Mouse (Mus musculus) stomach, embryonic 16.5 days (tissue): ENCODE measurements around the gene Cdh13. TPM values are rescaled to one million over a fixed set of nuclear protein-coding genes. Genes with fewer than 3 reads are reported as not detected.

Source experiments
- ATAC-seq: fragments of 200-750 bp; cut with Nextera tagmentation; 2 replicates; pipeline ENCODE4 v1.8.0; 2017; ENCODE audit warnings: moderate number of reproducible peaks, moderate TSS enrichment; ENCODE audit not compliant: insufficient read depth, low FRiP score
- H3K27ac ChIP-seq: fragments of 300-500 bp; sonication (generic); 2 replicates; pipeline ENCODE4 v1.5.1; 2014; ENCODE audit warnings: low read length
- H3K27me3 ChIP-seq: fragments of 300-500 bp; sonication (generic); 2 replicates; pipeline ENCODE4 v1.6.1; 2014; ENCODE audit warnings: low read length, control low read depth, mixed read lengths; ENCODE audit not compliant: control insufficient read depth, insufficient read depth
- H3K36me3 ChIP-seq: fragments of 300-500 bp; sonication (generic); 2 replicates; pipeline ENCODE4 v1.6.1; 2014; ENCODE audit warnings: low read length; ENCODE audit not compliant: control insufficient read depth, insufficient read depth
- H3K4me1 ChIP-seq: fragments of 300-500 bp; sonication (generic); 2 replicates; pipeline ENCODE4 v1.6.1; 2014; ENCODE audit warnings: low read length, control low read depth, mixed read lengths; ENCODE audit not compliant: control insufficient read depth, insufficient read depth
- H3K4me2 ChIP-seq: fragments of 300-500 bp; sonication (generic); 2 replicates; pipeline ENCODE4 v1.6.1; 2014; ENCODE audit warnings: low read depth, low read length, mixed read lengths
- H3K4me3 ChIP-seq: fragments of 300-500 bp; sonication (generic); replicated peaks from 2 replicates; pipeline ENCODE4 v1.5.1; 2014; ENCODE audit warnings: mild to moderate bottlenecking, low read length
- H3K9ac ChIP-seq: fragments of 300-500 bp; sonication (generic); 2 replicates; pipeline ENCODE4 v1.6.1; 2014; ENCODE audit warnings: low read length
- H3K9me3 ChIP-seq: fragments of 300-500 bp; sonication (generic); replicated peaks from 2 replicates; pipeline ENCODE4 v1.6.1; 2016; ENCODE audit warnings: low read length, control low read depth; ENCODE audit not compliant: control insufficient read depth
- WGBS: fragments of 180-500 bp; shearing (Covaris S2); extraction: QIAGEN DNeasy Blood & Tissue Kit; methylation state at CpG from one replicate; pipeline ENCODE4 v1.1.7; 2014; 5-methylcytosine and 5-hydroxymethylcytosine counted together
- polyA plus RNA-seq: library from polyadenylated mRNA; unstranded; fragments of >200 nt; fragmentation: Nextera tagmentation; extraction: Ambion mirVana; gene quantifications from 2 replicates; pipeline ENCODE4 v1.2.1, GENCODE M21; 2015

Gene Cdh13
- polyA plus RNA-seq = 19.9 and 20.4 TPM in 2 replicates

DNA sequence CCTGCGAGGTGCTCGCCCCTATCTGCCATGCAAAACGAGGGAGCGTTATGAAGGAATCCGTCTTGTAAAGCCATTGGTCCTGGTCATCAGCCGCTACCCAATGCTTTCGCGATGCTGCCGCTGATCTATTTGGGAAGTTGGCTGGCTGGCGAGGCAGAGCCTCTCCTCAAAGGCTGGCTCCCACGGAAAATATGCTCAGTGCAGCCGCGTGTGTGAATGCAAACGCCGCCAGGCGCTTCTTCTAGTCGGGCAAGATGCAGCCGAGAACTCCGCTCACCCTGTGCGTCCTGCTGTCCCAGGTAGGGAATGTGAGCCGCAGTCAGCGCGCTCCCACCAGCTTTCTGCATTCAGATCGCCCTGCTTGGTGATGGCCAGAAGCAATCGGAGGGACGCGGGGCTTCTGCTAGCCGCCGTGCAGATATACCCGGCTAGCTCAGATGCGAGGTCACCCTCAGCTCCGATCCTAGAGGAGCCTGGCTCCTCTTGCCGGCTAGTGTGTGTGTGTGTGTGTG lies at the start of gene Cdh13:
Gene Cdh13, plus strand, starts transcription at position 134 of the 512 bp plus-strand sequence.
- Histone ChIP-seq H3K9ac (peak within 1 kb of the TSS; percentile 82), H3K27ac (peak within 1 kb of the TSS; percentile 69; the same call in 1 of the 2 replicates), H3K4me3 (peak within 1 kb of the TSS; percentile 57), H3K4me1 (0 out of 2 replicates have a peak, but pooled peaks cover 7% of the 10 kb centered on the region), H3K36me3 (no peaks in the 10 kb centered on the region), H3K9me3 (no peaks in the 10 kb centered on the region), H3K4me2 (peak within 1 kb of the TSS; percentile 88), H3K27me3 (peaks cover 14% of the 10 kb centered on the region; the same call in 1 of the 2 replicates)
- under 1% methylated on average over 33 of the region's 33 CpGs for WGBS
- peak; percentile 11; the same call in 1 of the 2 replicates for ATAC-seq

DNA sequence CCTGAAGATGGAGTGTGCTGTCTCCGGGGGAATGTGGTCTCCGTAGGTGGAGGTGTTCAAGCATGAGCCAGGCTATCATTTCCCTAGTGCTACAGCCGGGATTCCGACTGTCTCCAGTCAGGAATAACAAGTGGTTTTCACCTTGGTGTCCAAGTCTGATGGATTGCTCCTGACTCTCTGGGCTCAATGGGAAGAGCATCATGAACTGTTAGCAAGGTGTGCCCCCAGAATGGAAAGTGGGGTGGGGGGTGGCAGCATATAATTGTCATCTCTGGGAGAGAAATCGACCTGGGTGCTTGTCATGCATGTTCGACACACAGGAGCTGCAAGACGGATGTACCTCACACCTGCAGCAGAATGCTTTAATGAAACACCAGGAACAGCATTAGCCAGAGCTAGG lies 47.9 kb upstream of the Cdh13 start:
- WGBS = 81% methylated on average over 7 of the region's 7 CpGs

DNA sequence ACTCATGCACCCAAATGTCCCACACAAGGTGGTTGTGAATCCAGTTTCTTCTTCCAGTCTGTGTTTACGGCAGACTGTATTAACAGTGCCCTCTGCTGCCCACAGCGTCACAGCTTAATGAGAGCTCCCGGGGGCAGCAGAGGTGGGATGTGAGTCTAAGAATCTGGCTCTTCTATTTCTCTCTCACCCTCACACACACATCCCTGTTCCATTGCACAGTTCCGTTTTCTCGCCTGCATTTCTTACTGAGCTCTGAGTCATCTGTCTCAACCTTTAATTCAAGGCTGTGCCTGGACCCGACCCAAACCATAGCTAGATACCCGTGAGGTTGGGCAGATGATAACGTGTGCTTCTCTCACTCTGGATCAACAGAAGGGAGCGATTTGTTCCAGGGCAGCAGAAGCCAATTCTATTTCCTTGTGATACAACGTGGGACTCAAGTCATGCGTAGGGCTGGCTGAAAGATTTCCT lies 46.3 kb upstream of the Cdh13 start:
- no peak for ATAC-seq
- Histone ChIP-seq H3K4me2 (no peak overlapping the region), H3K27ac (no peak overlapping the region), H3K4me3 (no peak overlapping the region), H3K4me1 (no peaks in the 10 kb centered on the region), H3K9me3 (no peaks in the 10 kb centered on the region), H3K36me3 (no peaks in the 10 kb centered on the region), H3K9ac (no peak overlapping the region), H3K27me3 (no peaks in the 10 kb centered on the region)
- 70% methylated on average over 11 of the region's 11 CpGs for WGBS

More for the DNA sequence above, 47.9 kb upstream of the Cdh13 start:
- Histone ChIP-seq H3K4me2 (no peak overlapping the region), H3K9me3 (no peaks in the 10 kb centered on the region), H3K36me3 (no peaks in the 10 kb centered on the region), H3K27me3 (no peaks in the 10 kb centered on the region), H3K27ac (no peak overlapping the region), H3K4me1 (no peaks in the 10 kb centered on the region), H3K4me3 (no peak overlapping the region), H3K9ac (no peak overlapping the region)
- no peak for ATAC-seq

DNA sequence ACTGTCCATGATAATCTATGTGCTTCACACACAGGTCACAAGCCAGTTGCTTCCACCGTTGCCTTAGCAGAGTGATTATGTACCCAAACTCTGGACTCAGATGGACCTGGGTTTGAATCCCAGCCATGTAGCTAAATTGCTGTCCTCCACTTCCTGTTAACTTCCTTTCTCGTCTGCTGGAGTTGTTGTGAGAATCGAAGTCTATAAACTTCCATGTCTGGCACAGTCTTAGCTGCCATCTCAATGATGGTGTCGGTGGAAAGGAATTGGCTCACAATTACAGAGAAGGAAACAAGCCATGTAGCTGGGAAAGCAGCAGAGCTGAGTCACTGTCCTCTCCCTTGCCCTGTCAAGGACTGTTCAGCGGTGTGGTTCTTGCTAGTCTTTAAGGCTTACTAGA lies 45.4 kb upstream of the Cdh13 start:
- Histone ChIP-seq H3K4me2 (no peak overlapping the region), H3K4me3 (no peak overlapping the region), H3K27ac (no peak overlapping the region), H3K4me1 (no peaks in the 10 kb centered on the region), H3K9ac (no peak overlapping the region), H3K36me3 (no peaks in the 10 kb centered on the region), H3K27me3 (no peaks in the 10 kb centered on the region), H3K9me3 (no peaks in the 10 kb centered on the region)
- 79% methylated on average over 5 of the region's 5 CpGs for WGBS
- no peak for ATAC-seq

DNA sequence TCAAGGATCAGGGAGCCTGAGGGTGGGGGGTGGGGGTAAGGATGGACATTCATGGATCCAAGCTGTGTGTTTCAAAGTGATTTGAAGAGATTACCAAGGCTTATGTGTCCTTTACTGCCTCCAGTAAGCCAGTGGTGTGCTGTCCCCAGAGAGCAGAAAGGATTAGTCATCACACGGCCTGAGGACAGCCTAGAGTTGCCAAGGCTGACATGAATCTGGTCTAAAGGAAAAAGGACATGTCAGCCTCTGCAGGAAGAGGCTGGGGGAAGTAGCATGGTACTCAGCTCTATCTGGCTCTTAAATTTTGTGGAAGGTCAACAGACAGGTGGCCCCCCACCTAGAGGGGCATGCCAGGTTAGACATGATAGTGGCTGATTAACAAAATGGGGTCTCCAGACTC lies 44.3 kb upstream of the Cdh13 start:
- Histone ChIP-seq H3K27me3 (no peaks in the 10 kb centered on the region), H3K4me1 (no peaks in the 10 kb centered on the region), H3K9ac (no peak overlapping the region), H3K4me3 (no peak overlapping the region), H3K9me3 (no peaks in the 10 kb centered on the region), H3K4me2 (no peak overlapping the region), H3K36me3 (no peaks in the 10 kb centered on the region), H3K27ac (no peak overlapping the region)
- WGBS = 50% methylated on average over 1 of the region's 1 CpGs
- ATAC-seq = no peak

DNA sequence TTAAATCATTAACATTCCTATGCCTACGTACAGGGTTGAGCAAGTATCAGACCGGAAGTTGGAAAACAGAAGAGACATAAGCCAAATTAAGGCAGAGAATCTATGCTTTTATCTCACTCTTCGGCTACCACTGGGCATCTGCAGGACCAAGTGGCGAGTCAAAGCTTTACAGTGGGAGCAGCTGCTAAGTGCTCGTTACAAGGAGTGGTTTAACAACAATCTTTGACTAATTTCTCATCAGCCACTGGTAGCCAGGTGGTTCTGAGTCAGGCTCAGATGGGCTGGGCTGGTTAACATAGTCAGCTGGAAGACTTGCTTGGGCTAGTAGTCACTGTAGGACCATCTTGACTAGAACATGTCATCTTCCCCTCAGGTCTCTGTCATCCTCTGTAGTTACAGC lies 34.2 kb upstream of the Cdh13 start:
- Histone ChIP-seq H3K4me2 (no peak overlapping the region), H3K4me3 (no peak overlapping the region), H3K4me1 (no peaks in the 10 kb centered on the region), H3K9me3 (no peaks in the 10 kb centered on the region), H3K27me3 (no peaks in the 10 kb centered on the region), H3K9ac (no peak overlapping the region), H3K36me3 (no peaks in the 10 kb centered on the region), H3K27ac (no peak overlapping the region)
- no peak for ATAC-seq
- WGBS = 76% methylated on average over 5 of the region's 5 CpGs

DNA sequence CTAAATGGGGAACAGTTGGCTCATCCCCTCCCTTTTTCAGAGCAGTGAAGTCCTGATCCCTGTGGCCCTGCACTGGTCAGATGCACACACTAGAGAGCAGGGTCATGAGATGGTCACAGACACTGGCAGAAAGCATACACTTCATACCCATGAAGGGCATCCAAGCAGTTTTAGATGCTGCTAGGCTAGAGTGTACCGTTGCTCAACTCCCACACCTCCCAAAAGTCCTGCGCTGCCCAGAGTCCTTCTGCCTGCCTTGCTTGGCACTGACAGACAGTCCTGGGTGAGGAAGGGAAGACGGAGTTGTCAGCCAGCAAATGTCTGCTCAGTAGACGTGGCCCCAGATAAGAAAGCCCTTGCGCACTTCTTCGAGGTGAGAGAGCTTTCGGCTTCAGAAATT lies 33.6 kb upstream of the Cdh13 start:
- no peaks in the 10 kb centered on the region for H3K4me1 ChIP-seq
- 79% methylated on average over 7 of the region's 7 CpGs for WGBS
- H3K27ac ChIP-seq = no peak overlapping the region
- no peaks in the 10 kb centered on the region for H3K27me3 ChIP-seq
- ATAC-seq = no peak
- H3K36me3 ChIP-seq = no peaks in the 10 kb centered on the region
- no peaks in the 10 kb centered on the region for H3K9me3 ChIP-seq
- H3K4me3 ChIP-seq = no peak overlapping the region
- no peak overlapping the region for H3K4me2 ChIP-seq
- no peak overlapping the region for H3K9ac ChIP-seq

DNA sequence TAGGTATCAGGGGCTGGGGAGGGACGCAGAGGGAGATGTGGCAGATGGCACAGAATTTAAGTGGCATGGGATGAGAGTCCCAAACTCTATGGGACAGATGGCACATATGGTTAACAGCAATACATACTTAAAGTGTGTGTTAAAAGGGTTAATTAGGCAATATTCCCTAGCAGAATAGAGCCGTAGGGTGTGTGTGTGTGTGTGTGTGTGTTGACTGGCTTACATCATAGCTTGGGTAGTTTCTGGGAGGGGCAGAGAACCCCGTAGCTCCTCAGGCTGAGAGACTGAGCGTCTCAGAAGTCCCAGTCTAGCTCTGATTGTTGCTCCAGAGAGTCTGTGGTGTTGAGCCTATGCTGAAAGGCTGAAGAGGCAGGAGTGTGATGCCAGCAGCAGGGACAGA lies 20.4 kb upstream of the Cdh13 start:
- Histone ChIP-seq H3K4me2 (no peak overlapping the region), H3K4me1 (no peaks in the 10 kb centered on the region), H3K36me3 (no peaks in the 10 kb centered on the region), H3K27me3 (no peaks in the 10 kb centered on the region), H3K4me3 (no peak overlapping the region), H3K9ac (no peak overlapping the region), H3K27ac (no peak overlapping the region), H3K9me3 (no peaks in the 10 kb centered on the region)
- WGBS = 52% methylated on average over 4 of the region's 4 CpGs
- ATAC-seq = no peak

DNA sequence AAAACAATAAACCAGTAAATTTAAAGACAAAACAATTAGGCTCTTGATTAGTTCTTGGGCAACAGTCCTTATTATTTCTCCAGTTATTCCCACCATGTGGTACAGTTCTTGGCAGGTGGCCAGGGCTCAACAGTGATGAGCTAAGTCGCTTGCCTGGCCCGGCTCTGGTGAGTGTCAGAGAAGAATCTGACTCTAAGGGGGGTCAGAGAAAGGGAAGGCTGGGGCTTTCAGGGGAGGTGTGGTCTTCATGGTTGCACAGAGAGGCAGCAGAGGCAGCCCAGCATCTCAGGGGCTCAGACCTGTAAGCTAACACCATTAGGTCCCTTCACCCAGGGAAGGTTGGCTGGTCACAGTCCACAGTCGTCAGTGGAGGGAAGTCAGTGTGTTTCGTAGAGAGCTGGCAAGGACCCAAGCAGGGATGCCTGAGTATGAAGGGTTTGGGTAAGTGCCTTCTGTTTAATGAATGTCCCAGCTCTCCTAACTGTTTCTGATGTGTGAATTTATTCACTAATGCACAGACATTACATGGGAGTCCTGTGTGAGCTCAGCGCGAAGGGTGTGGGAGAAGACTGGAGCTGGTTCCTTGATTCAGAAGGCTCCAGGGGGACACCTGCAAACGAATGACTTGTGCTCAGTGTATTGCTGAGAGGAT lies 12.7 kb upstream of the Cdh13 start:
- peak; percentile 62; the same call in 1 of the 2 replicates for ATAC-seq
- Histone ChIP-seq H3K27ac (no peak overlapping the region), H3K4me1 (peaks cover 8% of the 10 kb centered on the region; the same call in 1 of the 2 replicates), H3K9ac (no peak overlapping the region), H3K27me3 (no peaks in the 10 kb centered on the region), H3K36me3 (no peaks in the 10 kb centered on the region), H3K4me2 (no peak overlapping the region), H3K4me3 (no peak overlapping the region), H3K9me3 (no peaks in the 10 kb centered on the region)
- 30% methylated on average over 7 of the region's 7 CpGs for WGBS
